Mouse (Mus musculus): ENCODE measurements around the gene Mroh2a. TPM values are rescaled to one million over a fixed set of nuclear protein-coding genes. Genes with fewer than 3 reads are reported as not detected.

Gene Mroh2a
- polyA plus RNA-seq, 2 experiments from 2014 or later: 1.4 to 2.5 TPM

GRCm38 (mm10) chr1:88277818-88278511, 51.2 kb downstream of the Mroh2a start:
- no peak for ATAC-seq

GRCm38 (mm10) chr1:88279111-88280005, 52.6 kb downstream of the Mroh2a start:
- ATAC-seq: no peak

GRCm38 (mm10) chr1:88280006-88280690, 53.4 kb downstream of the Mroh2a start:
- ATAC-seq: no peak

GRCm38 (mm10) chr1:88282301-88282700, 55.5 kb downstream of the Mroh2a start:
- no peak for ATAC-seq

GRCm38 (mm10) chr1:88283376-88284227, 56.8 kb downstream of the Mroh2a start:
- no peak for ATAC-seq

GRCm38 (mm10) chr1:88284228-88284945, 57.6 kb downstream of the Mroh2a start:
- no peak for ATAC-seq

- ATAC-seq: no peak
These were observed 58.1 kb downstream of the Mroh2a start for GRCm38 (mm10) chr1:88284946-88285320.

- ATAC-seq: no peak
These were observed 58.9 kb downstream of the Mroh2a start for GRCm38 (mm10) chr1:88285652-88286051.

- no peak for ATAC-seq
These were observed 59.5 kb downstream of the Mroh2a start for GRCm38 (mm10) chr1:88286136-88286845.

- ATAC-seq: no peak
These were observed 60.3 kb downstream of the Mroh2a start for GRCm38 (mm10) chr1:88286887-88287696.

GRCm38 (mm10) chr1:88287697-88287980, 60.9 kb downstream of the Mroh2a start:
- peak; percentile 69 for ATAC-seq

- ATAC-seq: no peak
These were observed 61.4 kb downstream of the Mroh2a start for GRCm38 (mm10) chr1:88288056-88288788.

- ATAC-seq: no peak
These were observed 62.0 kb downstream of the Mroh2a start for GRCm38 (mm10) chr1:88288789-88289127.

GRCm38 (mm10) chr1:88289152-88289551, 62.4 kb downstream of the Mroh2a start:
- no peak for ATAC-seq

- peak; percentile 37 for ATAC-seq
These were observed 63.1 kb downstream of the Mroh2a start for GRCm38 (mm10) chr1:88289917-88290316.

GRCm38 (mm10) chr1:88290511-88290910, 63.7 kb downstream of the Mroh2a start:
- no peak for ATAC-seq

- ATAC-seq: no peak
These were observed 64.7 kb downstream of the Mroh2a start for GRCm38 (mm10) chr1:88291409-88292005.

GRCm38 (mm10) chr1:88292057-88292456, 65.3 kb downstream of the Mroh2a start:
- ATAC-seq: no peak

GRCm38 (mm10) chr1:88294650-88295049, 67.9 kb downstream of the Mroh2a start:
- ATAC-seq: no peak
